Mouse (Mus musculus) hindbrain, embryonic 14.5 days (tissue): Measurements from ENCODE around the gene E2f3. TPM values are rescaled to one million over a fixed set of nuclear protein-coding genes. Genes with fewer than 3 reads are reported as not detected.

Experiments used
- ATAC-seq: fragments of 200-750 bp; cut with Nextera tagmentation; 2 replicates; pipeline ENCODE4 v1.8.0; 2017; ENCODE audit warnings: moderate number of reproducible peaks, mild to moderate bottlenecking, moderate TSS enrichment, moderate library complexity; ENCODE audit not compliant: low FRiP score
- DNase-seq: peaks from one replicate; pipeline ENCODE4 v3.0.0-alpha.2; 2015; ENCODE audit warnings: low spot score
- H3K27ac ChIP-seq: fragments of 300-500 bp; sonication (generic); 2 replicates; pipeline ENCODE4 v1.5.1; 2014; ENCODE audit warnings: mild to moderate bottlenecking, moderate library complexity
- H3K27me3 ChIP-seq: fragments of 300-500 bp; sonication (generic); 2 replicates; pipeline ENCODE4 v1.6.1; 2014; ENCODE audit warnings: mild to moderate bottlenecking, low read length, mixed read lengths; ENCODE audit not compliant: control insufficient read depth, insufficient read depth
- H3K36me3 ChIP-seq: fragments of 300-500 bp; sonication (generic); replicated peaks from 2 replicates; pipeline ENCODE4 v1.6.1; 2014; ENCODE audit not compliant: control insufficient read depth, insufficient read depth
- H3K4me1 ChIP-seq: fragments of 300-500 bp; sonication (generic); replicated peaks from 2 replicates; pipeline ENCODE4 v1.6.1; 2014; ENCODE audit warnings: antibody characterized with exemption, low read length, mixed read lengths; ENCODE audit not compliant: control insufficient read depth, insufficient read depth
- H3K4me2 ChIP-seq: fragments of 300-500 bp; sonication (generic); replicated peaks from 2 replicates; pipeline ENCODE4 v1.6.1; 2014; ENCODE audit warnings: mild to moderate bottlenecking, moderate library complexity
- H3K4me3 ChIP-seq: fragments of 300-500 bp; sonication (generic); replicated peaks from 2 replicates; pipeline ENCODE4 v1.5.1; 2014; ENCODE audit warnings: mild to moderate bottlenecking, low read length
- H3K9ac ChIP-seq: fragments of 300-500 bp; sonication (generic); 2 replicates; pipeline ENCODE4 v1.6.1; 2014
- H3K9me3 ChIP-seq: fragments of 300-500 bp; sonication (generic); 2 replicates; pipeline ENCODE4 v1.6.1; 2016; ENCODE audit warnings: low read length; ENCODE audit not compliant: control insufficient read depth
- WGBS: fragments of 180-500 bp; shearing (Covaris S2); extraction: QIAGEN DNeasy Blood & Tissue Kit; methylation state at CpG from one replicate; pipeline ENCODE4 v1.1.7; 2014; 5-methylcytosine and 5-hydroxymethylcytosine counted together
- polyA plus RNA-seq: library from polyadenylated mRNA; unstranded; fragments of >200 nt; fragmentation: Nextera tagmentation; extraction: Ambion mirVana; gene quantifications from 2 replicates; pipeline ENCODE4 v1.2.1, GENCODE M21; 2014

The E2f3 gene
- polyA plus RNA-seq, 1 experiment from 2014 or later, result 5.2 TPM

GRCm38 (mm10) chr13:29864331-29864730 is 121.5 kb downstream of the E2f3 start:
- no peaks in the 10 kb centered on the region for H3K4me1 ChIP-seq
- no peak for ATAC-seq
- H3K9ac ChIP-seq, result no peak overlapping the region
- H3K4me3 ChIP-seq, result no peak overlapping the region
- H3K36me3 ChIP-seq, result no peaks in the 10 kb centered on the region
- no peaks in the 10 kb centered on the region for H3K9me3 ChIP-seq
- no peaks in the 10 kb centered on the region for H3K27me3 ChIP-seq
- no peak overlapping the region for H3K27ac ChIP-seq
- H3K4me2 ChIP-seq, result no peak overlapping the region
- 65% methylated on average over 6 of the region's 6 CpGs for WGBS
- no peak for DNase-seq

DNA sequence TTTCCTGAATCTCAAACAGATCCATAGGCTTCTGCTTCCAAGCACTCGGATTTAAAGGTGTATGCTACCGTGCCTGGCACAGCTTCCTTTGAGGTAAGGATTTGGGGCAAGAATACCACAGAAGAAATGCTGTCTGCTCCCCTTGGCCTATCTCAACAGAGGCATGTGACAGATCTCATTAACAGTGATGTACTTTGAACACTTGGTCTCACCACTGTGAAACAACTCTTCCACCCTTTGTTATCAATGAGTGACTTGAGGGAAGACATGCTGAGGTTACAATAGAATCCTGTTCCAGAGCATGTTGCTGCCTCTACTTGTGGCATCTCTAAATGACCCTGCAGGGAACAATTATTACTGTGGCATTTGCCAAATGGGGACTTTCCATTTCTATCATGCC is 125.8 kb downstream of the E2f3 start:
- Histone ChIP-seq H3K4me1 (no peaks in the 10 kb centered on the region), H3K4me3 (no peak overlapping the region), H3K4me2 (no peak overlapping the region), H3K9me3 (no peaks in the 10 kb centered on the region), H3K27me3 (no peaks in the 10 kb centered on the region), H3K27ac (no peak overlapping the region), H3K9ac (no peak overlapping the region), H3K36me3 (no peaks in the 10 kb centered on the region)
- DNase-seq, result no peak
- ATAC-seq, result no peak
- WGBS, result 77% methylated on average over 2 of the region's 2 CpGs

- Histone ChIP-seq H3K4me1 (peaks cover 13% of the 10 kb centered on the region; the same call in 1 of the 2 replicates), H3K36me3 (no peaks in the 10 kb centered on the region), H3K27me3 (no peaks in the 10 kb centered on the region), H3K4me3 (no peak overlapping the region), H3K9ac (no peak overlapping the region), H3K27ac (no peak overlapping the region), H3K4me2 (no peak overlapping the region), H3K9me3 (no peaks in the 10 kb centered on the region)
- ATAC-seq (0 out of 2 replicates have a peak, but pooled peaks have one; percentile 46), DNase-seq (peak; percentile 69)
- WGBS, result 22% methylated on average over 4 of the region's 4 CpGs
Observed at GRCm38 (mm10) chr13:29857436-29857835, 128.4 kb downstream of the E2f3 start.

Other genes starting within 250 kb of the E2f3 start
- gene Cdkal1, start 130.4 kb downstream of the E2f3 start, polyA plus RNA-seq, result 19.4 and 22.9 TPM in 2 replicates
- 2.8 and 3.1 TPM in 2 replicates for gene Mboat1, start 150.4 kb upstream of the E2f3 start, polyA plus RNA-seq